Mouse (Mus musculus) heart, embryonic 14.5 days (tissue): ENCODE results near the gene Dpm3. TPM values are rescaled to one million over a fixed set of nuclear protein-coding genes. Genes with fewer than 3 reads are reported as not detected.

Experiments used
- ATAC-seq: fragments of 200-750 bp; cut with Nextera tagmentation; 2 replicates; pipeline ENCODE4 v1.8.0; 2017; ENCODE audit warnings: low read depth, moderate TSS enrichment; ENCODE audit not compliant: insufficient number of reproducible peaks, insufficient read depth, low FRiP score
- H3K27ac ChIP-seq, 2 experiments: fragments of 200-500 bp in 1 of 2; fragments of 300-500 bp in 1 of 2; sonication (generic) in 1 of 2; replicated peaks in 1 of 2; 2 replicates each; pipeline ENCODE4 v1.5.1; 2012 to 2014; ENCODE audit warnings: low read depth in 2 of 2, low read length in 2 of 2, control low read depth in 1 of 2, mild to moderate bottlenecking in 1 of 2, mixed read lengths in 1 of 2; ENCODE audit not compliant: control insufficient read depth in 1 of 2, insufficient read depth in 1 of 2
- H3K27me3 ChIP-seq: fragments of 300-500 bp; sonication (generic); 2 replicates; pipeline ENCODE4 v1.6.1; 2014; ENCODE audit warnings: mild to moderate bottlenecking, low read length, control low read depth; ENCODE audit not compliant: control insufficient read depth, insufficient read depth
- H3K36me3 ChIP-seq: fragments of 300-500 bp; sonication (generic); 2 replicates; pipeline ENCODE4 v1.6.1; 2014; ENCODE audit warnings: mild to moderate bottlenecking, control low read depth, low read length, mixed read lengths; ENCODE audit not compliant: control insufficient read depth, insufficient read depth
- H3K4me1 ChIP-seq, 2 experiments: fragments of 200-500 bp in 1 of 2; fragments of 300-500 bp in 1 of 2; sonication (generic) in 1 of 2; 2 replicates each; pipeline ENCODE4 v1.6.1; 2012 to 2014; ENCODE audit warnings: low read length in 2 of 2, control low read depth in 1 of 2, mixed read lengths in 1 of 2; ENCODE audit not compliant: control insufficient read depth in 2 of 2, insufficient read depth in 2 of 2
- H3K4me2 ChIP-seq: fragments of 300-500 bp; sonication (generic); 2 replicates; pipeline ENCODE4 v1.6.1; 2014; ENCODE audit warnings: mild to moderate bottlenecking, low read length
- H3K4me3 ChIP-seq, 2 experiments: fragments of 200-500 bp in 1 of 2; fragments of 300-500 bp in 1 of 2; sonication (generic) in 1 of 2; 2 replicates each; pipeline ENCODE4 v1.5.1; 2012 to 2014; ENCODE audit warnings: low read length in 2 of 2, mild to moderate bottlenecking in 2 of 2, control low read depth in 1 of 2, low read depth in 1 of 2, moderate library complexity in 1 of 2; ENCODE audit not compliant: control insufficient read depth in 1 of 2, insufficient read depth in 1 of 2
- H3K9ac ChIP-seq: fragments of 300-500 bp; sonication (generic); 2 replicates; pipeline ENCODE4 v1.6.1; 2014; ENCODE audit warnings: mild to moderate bottlenecking, low read length
- H3K9me3 ChIP-seq: fragments of 300-500 bp; sonication (generic); 2 replicates; pipeline ENCODE4 v1.6.1; 2016; ENCODE audit warnings: low read length, control low read depth; ENCODE audit not compliant: control insufficient read depth
- WGBS: fragments of 180-500 bp; shearing (Covaris S2); extraction: QIAGEN DNeasy Blood & Tissue Kit; methylation state at CpG from one replicate; pipeline ENCODE4 v1.1.7; 2014; 5-methylcytosine and 5-hydroxymethylcytosine counted together
- polyA plus RNA-seq: library from polyadenylated mRNA; unstranded; fragments of >200 nt; fragmentation: Nextera tagmentation; extraction: Ambion mirVana; gene quantifications from 2 replicates; pipeline ENCODE4 v1.2.1, GENCODE M21; 2014

Gene Dpm3
- polyA plus RNA-seq, 1 experiment from 2014 or later, result 97.9 TPM

- peak overlapping the region; percentile 97 for H3K4me2 ChIP-seq
- peak overlapping the region; percentile 63 to 65 for H3K4me3 ChIP-seq
- peaks cover 24 to 39% of the 10 kb centered on the region in 2 experiments for H3K4me1 ChIP-seq
- no peak for ATAC-seq
- H3K9ac ChIP-seq, result peak overlapping the region; percentile 86
- H3K27me3 ChIP-seq, result no peaks in the 10 kb centered on the region
- peak overlapping the region; percentile 75 to 87 for H3K27ac ChIP-seq
- peaks cover 17% of the 10 kb centered on the region for H3K36me3 ChIP-seq
- H3K9me3 ChIP-seq, result no peaks in the 10 kb centered on the region
- 15% methylated on average over 8 of the region's 8 CpGs for WGBS
Measured at GRCm38 (mm10) chr3:89278643-89279042, 19.5 kb downstream of the Dpm3 start.

- H3K4me3 ChIP-seq, result peak overlapping the region; percentile 63 to 65
- WGBS, result under 1% methylated on average over 35 of the region's 35 CpGs
- ATAC-seq, result peak; percentile 74
- H3K9ac ChIP-seq, result peak overlapping the region; percentile 86
- peak overlapping the region; percentile 97 for H3K4me2 ChIP-seq
- peak overlapping the region; percentile 75 to 87 for H3K27ac ChIP-seq
- peaks cover 17% of the 10 kb centered on the region for H3K36me3 ChIP-seq
- no peaks in the 10 kb centered on the region for H3K27me3 ChIP-seq
- peaks cover 24 to 39% of the 10 kb centered on the region in 2 experiments for H3K4me1 ChIP-seq
- no peaks in the 10 kb centered on the region for H3K9me3 ChIP-seq
Measured at GRCm38 (mm10) chr3:89279153-89279890, 20.2 kb downstream of the Dpm3 start.

GRCm38 (mm10) chr3:89280050-89280605 lies 21.0 kb downstream of the Dpm3 start:
- WGBS, result under 1% methylated on average over 29 of the region's 29 CpGs
- H3K27ac ChIP-seq, result peak overlapping the region; percentile 74 to 87
- no peaks in the 10 kb centered on the region for H3K27me3 ChIP-seq
- peaks cover 12% of the 10 kb centered on the region for H3K36me3 ChIP-seq
- H3K4me1 ChIP-seq, result peaks cover 24 to 39% of the 10 kb centered on the region in 2 experiments
- H3K4me3 ChIP-seq, result peak overlapping the region; percentile 63 to 65
- H3K9me3 ChIP-seq, result no peaks in the 10 kb centered on the region
- ATAC-seq, result 0 out of 2 replicates have a peak, but pooled peaks have one; percentile 3
- H3K4me2 ChIP-seq, result peak overlapping the region; percentile 97
- peak overlapping the region; percentile 86 for H3K9ac ChIP-seq

- Histone ChIP-seq H3K4me3 (peak within 1 kb of the TSS; percentile 63 to 65), H3K27ac (peak within 1 kb of the TSS in 1 of 2 experiments; percentile 87; a peak in 2 of 4 replicates), H3K9me3 (no peaks in the 10 kb centered on the region), H3K4me2 (peak within 1 kb of the TSS; percentile 97), H3K9ac (peak within 1 kb of the TSS; percentile 86), H3K27me3 (no peaks in the 10 kb centered on the region), H3K36me3 (peaks cover 5% of the 10 kb centered on the region), H3K4me1 (peaks cover 24 to 39% of the 10 kb centered on the region in 2 experiments)
- ATAC-seq, result 0 out of 2 replicates have a peak, but pooled peaks have one; percentile 8
- WGBS, result under 1% methylated on average over 52 of the region's 52 CpGs
Measured at GRCm38 (mm10) chr3:89280606-89281511, 21.7 kb downstream of the Dpm3 start, which contains the start of gene Efna1. Gene Efna1 (minus strand): TSS chr3:89281142.

- H3K4me1 ChIP-seq, result peaks cover 22 to 36% of the 10 kb centered on the region in 2 experiments
- ATAC-seq, result no peak
- H3K4me2 ChIP-seq, result peak overlapping the region; percentile 97
- H3K27me3 ChIP-seq, result no peaks in the 10 kb centered on the region
- peak overlapping the region; percentile 86 for H3K9ac ChIP-seq
- H3K27ac ChIP-seq, result 0 out of 4 replicates have a peak overlapping the region, but pooled peaks of 1 of the 2 experiments have one; percentile 61
- H3K4me3 ChIP-seq, result peak overlapping the region; percentile 63 to 65; a peak in 3 of 4 replicates
- no peaks in the 10 kb centered on the region for H3K36me3 ChIP-seq
- WGBS, result 13% methylated on average over 20 of the region's 20 CpGs
- no peaks in the 10 kb centered on the region for H3K9me3 ChIP-seq
Measured at GRCm38 (mm10) chr3:89281579-89282290, 22.6 kb downstream of the Dpm3 start.

- Histone ChIP-seq H3K36me3 (no peaks in the 10 kb centered on the region), H3K4me2 (no peak overlapping the region), H3K27ac (no peak overlapping the region), H3K4me3 (no peak overlapping the region), H3K4me1 (peaks cover 17 to 31% of the 10 kb centered on the region in 2 experiments), H3K9me3 (no peaks in the 10 kb centered on the region), H3K27me3 (no peaks in the 10 kb centered on the region), H3K9ac (no peak overlapping the region)
- ATAC-seq, result no peak
- 26% methylated on average over 4 of the region's 4 CpGs for WGBS
Measured at GRCm38 (mm10) chr3:89282291-89282643, 23.1 kb downstream of the Dpm3 start.
